Mouse (Mus musculus) WW6 (cell line): Measurements from ENCODE around the gene Gpbp1l1.
A peak's percentile ranks its signal among the peaks of the same experiment; 100 is the strongest.

ENCODE experiments used
- DNase-seq: peaks from one replicate; pipeline ENCODE4 v3.0.0-alpha.2; 2013; ENCODE audit warnings: low read depth, low spot score

Gpbp1l1 gene

DNA sequence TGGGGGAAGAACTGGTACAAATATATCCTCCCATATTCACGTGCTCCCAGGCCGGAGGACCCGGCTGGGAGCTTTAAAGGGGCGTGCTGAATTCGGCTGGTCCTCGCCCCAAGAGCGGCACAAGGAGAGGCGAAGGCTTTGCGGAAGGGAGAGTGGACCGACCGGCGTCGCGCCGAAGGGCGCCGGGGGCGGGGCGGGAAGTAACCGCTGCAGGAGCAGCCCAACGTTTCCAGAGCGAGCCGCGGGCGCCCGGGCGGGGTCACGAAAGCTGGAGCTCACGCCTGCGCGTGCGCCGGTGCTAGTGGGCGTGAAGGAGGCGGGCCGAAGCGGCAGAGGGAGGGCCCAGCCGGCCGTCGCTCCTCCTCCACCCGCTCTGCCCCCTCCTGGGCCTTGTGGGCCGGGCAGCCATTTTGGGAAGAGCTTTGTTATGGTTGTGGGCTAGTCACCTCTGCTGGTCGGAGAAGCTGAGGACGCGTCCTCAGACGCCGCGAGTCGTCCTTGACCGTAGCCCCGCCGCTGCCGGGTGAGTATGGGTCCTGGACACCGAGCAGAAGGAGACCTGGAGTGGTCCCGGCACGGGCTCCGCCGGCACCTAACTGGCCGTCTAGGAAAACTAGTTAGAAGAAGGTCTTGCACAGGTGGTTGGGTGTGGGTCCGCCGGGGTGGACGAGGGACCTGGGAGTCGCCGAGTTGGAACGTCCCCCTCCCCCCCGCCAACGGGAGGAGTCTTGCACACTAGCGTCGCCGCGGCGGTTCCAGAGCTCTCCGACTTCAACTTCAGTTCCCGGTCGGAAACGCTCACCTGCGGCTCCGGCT lies at the start of gene Gpbp1l1:
Gpbp1l1 (plus strand) TSS at position 353 of the 816 bp plus-strand sequence.
- peak; percentile 87 for DNase-seq

- no peak for DNase-seq
Measured at GRCm38 (mm10) chr4:116531109-116531508, 26.3 kb upstream of the Gpbp1l1 start.

DNA sequence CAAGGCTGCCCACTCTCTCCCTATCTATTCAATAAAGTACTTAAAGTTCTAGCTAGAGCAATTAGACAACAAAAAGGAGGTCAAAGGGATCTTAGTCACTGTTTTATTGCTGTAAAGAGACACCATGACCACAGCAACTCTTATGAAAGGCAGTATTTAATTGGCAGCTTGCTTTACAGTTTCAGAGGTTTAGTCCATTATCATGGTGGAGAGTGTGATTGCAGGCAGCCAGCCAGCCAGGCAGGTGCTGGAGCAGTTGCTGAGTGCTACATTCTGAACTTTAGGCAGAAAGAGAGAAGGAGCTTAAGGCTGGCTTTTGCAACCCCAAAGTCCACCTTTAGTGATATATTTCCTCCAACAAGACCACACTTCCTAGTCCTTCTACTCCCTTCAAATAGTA lies 21.1 kb upstream of the Gpbp1l1 start:
- no peak for DNase-seq

DNA sequence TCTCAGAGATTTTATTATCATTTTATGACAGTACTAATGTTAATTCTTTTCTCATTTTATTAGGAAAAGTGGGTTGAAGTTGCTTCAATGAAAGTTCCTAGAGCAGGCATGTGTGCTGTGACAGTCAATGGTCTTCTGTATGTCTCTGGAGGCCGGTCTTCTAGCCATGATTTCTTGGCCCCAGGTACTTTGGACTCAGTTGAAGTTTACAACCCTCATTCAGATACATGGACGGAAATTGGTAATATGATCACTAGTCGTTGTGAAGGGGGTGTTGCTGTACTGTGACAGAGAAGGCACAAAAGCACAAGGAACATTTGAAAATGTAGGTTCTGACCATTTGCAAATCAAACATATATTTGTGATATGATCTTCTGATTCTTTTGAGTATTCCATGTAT lies 19.7 kb upstream of the Gpbp1l1 start:
- DNase-seq, result no peak

DNA sequence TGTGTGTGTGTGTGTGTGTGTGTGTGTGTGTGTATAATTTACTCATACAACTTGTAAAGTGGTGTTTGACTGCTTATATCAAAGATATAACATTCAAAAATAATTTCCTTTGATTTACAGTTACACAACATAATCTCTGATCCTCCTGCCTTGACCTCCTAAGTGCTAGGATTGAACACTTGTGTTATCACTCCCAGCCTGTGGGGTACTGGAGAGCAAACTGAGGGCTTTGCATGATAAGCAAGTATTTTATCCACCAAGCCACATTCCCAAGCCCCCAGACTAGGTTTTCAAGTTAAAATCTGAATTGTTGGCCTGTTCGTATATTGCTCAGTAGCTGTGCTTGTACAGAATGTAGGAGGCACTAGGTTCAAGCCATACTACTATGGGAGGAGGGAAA lies 7.0 kb upstream of the Gpbp1l1 start:
- DNase-seq, result no peak

DNA sequence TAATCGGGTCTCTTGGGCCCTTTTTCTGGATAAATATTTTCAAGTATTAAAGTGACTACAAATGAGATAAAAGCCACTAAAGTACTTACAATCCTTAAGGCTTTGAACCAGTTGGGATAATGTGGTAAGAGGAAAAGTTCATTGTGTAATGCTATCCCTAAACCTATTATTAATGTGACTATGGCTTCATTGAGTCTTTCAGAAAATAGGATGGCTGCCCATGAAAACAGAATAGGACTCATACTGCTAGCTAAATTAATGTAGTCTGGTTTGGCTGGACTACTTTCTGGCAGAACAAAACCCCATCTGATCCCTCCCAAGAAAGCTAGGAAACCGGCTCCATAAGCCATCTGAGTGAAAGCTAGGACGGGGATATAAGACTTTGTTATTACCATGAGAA lies 4.4 kb upstream of the Gpbp1l1 start:
- DNase-seq, result no peak

DNA sequence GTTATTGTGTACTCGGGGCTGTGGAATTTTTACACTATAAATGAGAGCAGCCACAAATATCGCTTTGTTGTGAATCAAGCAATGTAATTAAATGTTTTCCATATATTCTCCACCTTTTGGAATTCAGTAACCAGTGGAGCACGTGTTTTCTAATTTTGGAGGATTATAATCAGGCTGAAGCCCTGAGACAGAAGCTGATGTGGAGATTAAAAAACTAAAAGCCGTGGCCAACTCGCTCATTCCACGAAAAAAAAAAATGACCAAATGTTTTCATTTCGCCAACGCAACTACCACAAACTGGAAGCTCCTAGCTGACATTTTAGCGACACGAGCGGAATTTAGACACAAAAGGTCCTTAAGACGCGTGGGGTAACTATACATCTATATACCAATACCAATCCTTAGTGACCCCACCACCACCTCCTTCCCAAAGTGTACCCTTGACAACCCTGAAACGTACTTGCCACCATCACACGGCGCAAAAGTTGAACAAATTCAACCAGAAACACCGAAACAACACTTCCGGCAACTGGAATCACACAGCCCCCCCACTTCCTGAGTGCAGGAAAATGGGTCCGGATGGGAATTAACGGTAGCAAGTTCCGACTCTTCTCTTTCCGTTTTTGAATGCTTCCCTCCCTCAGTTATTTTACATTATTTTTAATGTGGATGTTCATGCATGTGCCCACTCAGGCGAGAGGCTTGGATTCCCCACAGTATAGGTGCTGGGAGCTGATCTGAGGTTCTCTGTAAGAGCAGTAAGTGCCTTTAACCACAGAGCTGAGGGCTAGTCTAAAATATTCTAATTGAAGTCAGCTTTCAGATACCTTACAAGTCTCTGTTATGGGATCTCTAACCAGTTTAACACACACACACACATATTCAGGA lies 1.8 kb upstream of the Gpbp1l1 start, which contains the start of gene Tmem69:
Tmem69 (minus strand) TSS at position 524 of the 888 bp plus-strand sequence.
- peak; percentile 49 for DNase-seq

- DNase-seq, result peak; percentile 84
Measured at GRCm38 (mm10) chr4:116556561-116557305, 725 bp upstream of the Gpbp1l1 start.

- no peak for DNase-seq
Measured at GRCm38 (mm10) chr4:116558151-116558882, 859 bp downstream of the Gpbp1l1 start.

- DNase-seq, result no peak
Measured at GRCm38 (mm10) chr4:116595793-116596192, 38.3 kb downstream of the Gpbp1l1 start.

- DNase-seq, result no peak
Measured at GRCm38 (mm10) chr4:116596379-116596778, 38.9 kb downstream of the Gpbp1l1 start, which contains the start of gene Ccdc17. Gene Ccdc17, plus strand, starts transcription at chr4:116596654.

GRCm38 (mm10) chr4:116596978-116597881 lies 39.8 kb downstream of the Gpbp1l1 start:
- peak; percentile 89 for DNase-seq

DNA sequence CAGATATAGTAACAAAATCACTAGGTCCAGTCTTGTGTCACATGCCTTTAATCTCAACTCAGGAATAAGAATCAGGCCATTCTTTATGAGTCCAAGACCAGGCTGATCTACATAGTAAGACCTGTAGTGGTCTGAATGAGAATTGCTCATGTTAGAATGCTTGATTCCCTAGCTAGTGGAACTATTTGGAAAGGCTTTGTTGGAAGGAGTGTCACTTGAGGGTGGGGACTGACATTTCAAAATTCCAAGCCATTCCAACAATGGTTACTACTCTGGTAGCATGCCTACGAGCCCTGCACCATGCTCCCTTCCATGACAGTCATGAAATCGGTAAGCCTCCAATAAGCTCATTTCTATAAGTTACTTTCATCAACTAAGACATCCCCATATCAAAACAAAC lies 55.2 kb downstream of the Gpbp1l1 start:
- no peak for DNase-seq

DNA sequence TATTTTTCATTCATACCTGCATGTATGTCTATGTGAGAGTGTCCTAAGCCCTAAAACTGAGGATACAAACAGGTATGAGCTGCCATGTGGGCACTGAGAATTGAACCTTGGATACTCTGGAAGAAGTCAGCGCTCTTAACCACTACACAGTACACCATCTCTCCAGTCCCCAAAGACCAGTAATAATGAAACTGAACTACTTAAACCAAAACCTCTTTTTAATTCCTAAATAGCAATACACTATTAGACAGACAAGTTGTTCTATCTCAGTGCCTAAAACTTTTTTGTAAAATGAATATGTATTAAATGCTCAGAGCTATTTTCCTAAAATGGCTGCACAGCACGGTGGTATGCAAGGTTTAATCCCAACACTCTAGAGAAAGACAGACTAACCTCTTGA lies 57.8 kb downstream of the Gpbp1l1 start:
- no peak for DNase-seq

- DNase-seq, result no peak
Measured at GRCm38 (mm10) chr4:116624831-116625230, 67.4 kb downstream of the Gpbp1l1 start.

- DNase-seq, result peak; percentile 67
Measured at GRCm38 (mm10) chr4:116626658-116627358, 69.3 kb downstream of the Gpbp1l1 start.

GRCm38 (mm10) chr4:116627359-116627716 lies 69.9 kb downstream of the Gpbp1l1 start:
- peak; percentile 76 for DNase-seq

- DNase-seq, result peak; percentile 47
Measured at GRCm38 (mm10) chr4:116627722-116628662, 70.5 kb downstream of the Gpbp1l1 start, which contains the start of gene Nasp. Gene Nasp, minus strand, starts transcription at chr4:116627941.
